Mouse (Mus musculus): ENCODE results near the gene AC140267.1. TPM values are rescaled to one million over a fixed set of nuclear protein-coding genes. Genes with fewer than 3 reads are reported as not detected.

The AC140267.1 gene
- total and polyA plus RNA-seq, 3 experiments: 6.8 to 20.2 TPM; not detected in 1

- no peak for DNase-seq
These were observed 7.4 kb upstream of the AC140267.1 start for GRCm38 (mm10) chr15:80228071-80228800.

GRCm38 (mm10) chr15:80232331-80232730, 3.3 kb upstream of the AC140267.1 start:
- DNase-seq: no peak

DNA sequence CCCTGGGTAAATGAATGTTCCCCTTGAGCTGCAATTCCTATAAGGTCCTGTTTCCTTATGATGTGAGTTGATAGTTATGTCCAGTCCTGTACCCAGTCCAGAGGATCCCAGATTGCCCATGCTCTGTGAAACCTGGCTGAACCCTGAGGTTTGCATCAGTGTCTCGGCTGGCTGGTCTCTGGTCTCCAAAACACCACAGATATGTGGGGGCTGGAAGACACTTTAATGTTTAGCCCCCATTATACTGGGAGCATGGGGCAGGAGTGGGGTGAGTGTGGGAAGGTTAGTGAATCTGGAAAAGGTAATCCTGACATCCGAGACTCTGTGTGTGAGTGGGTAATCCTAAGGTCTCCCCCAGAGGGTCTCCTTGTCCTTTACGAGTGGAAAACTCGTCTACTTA, 2.6 kb upstream of the AC140267.1 start:
- DNase-seq: no peak

- DNase-seq: peak; percentile 99
These were observed 1.7 kb upstream of the AC140267.1 start, which contains the start of gene Mief1 for GRCm38 (mm10) chr15:80233733-80234509. Mief1 (plus strand) TSS chr15:80234018.

GRCm38 (mm10) chr15:80248135-80248534, 12.5 kb downstream of the AC140267.1 start:
- no peak for DNase-seq

- no peak for DNase-seq
These were observed 13.0 kb downstream of the AC140267.1 start for GRCm38 (mm10) chr15:80248596-80248995.

DNA sequence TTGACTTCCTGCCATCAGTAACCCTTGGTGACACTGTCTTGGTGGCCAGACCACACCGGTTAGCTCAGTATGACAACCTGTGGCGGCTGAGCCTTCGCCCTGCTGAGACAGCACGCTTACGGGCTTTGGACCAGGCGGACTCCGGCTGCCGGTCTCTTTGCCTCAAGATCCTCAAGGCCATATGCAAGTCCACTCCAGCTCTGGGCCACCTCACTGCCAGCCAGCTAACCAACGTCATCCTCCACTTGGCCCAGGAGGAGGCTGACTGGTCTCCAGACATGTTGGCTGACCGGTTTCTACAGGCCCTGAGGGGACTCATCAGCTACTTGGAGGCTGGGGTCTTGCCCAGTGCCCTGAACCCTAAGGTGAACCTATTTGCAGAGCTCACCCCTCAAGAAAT, 14.0 kb downstream of the AC140267.1 start:
- peak; percentile 55 for DNase-seq

GRCm38 (mm10) chr15:80250586-80250985, 15.0 kb downstream of the AC140267.1 start:
- no peak for DNase-seq

DNA sequence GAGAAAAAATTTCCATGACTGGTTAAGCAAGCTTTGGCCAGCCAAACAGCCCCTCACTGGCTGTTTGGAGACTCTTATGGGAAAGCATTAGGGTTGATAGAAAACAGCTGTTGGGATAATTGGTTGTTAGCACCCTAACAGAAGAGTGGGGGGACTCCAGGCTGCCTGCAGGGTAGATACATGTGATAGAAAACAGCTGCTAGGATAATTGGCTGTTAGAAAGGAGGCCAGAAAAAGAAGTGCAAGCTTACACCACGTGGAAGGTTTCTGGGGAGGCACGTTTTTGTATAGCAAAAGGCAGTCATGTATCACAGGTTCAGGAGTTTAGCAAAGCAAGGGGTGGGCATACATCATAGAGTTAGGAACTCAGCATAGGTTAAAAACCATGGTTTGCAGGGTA, 17.9 kb downstream of the AC140267.1 start:
- no peak for DNase-seq

DNA sequence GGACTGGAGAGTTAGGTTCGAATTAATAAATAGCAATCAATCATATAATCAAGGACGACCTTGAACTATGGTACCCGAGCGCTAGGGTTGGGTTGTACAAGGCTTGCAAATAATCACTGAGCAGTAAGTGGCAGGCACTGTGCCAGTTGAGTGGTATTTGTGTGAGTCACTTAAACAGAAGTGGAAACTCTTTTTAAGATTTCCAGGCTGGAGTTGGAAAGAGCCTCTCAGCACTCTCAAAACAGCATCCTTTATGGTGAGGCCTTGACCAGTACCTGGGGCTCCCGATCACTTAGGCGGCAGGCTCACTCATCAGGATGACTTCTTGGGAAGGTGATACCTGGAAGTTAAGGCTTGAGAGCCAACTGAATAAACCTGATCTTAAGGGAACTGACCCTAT, 18.6 kb downstream of the AC140267.1 start:
- peak; percentile 85 for DNase-seq

GRCm38 (mm10) chr15:80254847-80255645, 19.4 kb downstream of the AC140267.1 start, which contains the start of gene Atf4:
Atf4 (plus strand) TSS chr15:80255184.
- peak; percentile 98 for DNase-seq

DNA sequence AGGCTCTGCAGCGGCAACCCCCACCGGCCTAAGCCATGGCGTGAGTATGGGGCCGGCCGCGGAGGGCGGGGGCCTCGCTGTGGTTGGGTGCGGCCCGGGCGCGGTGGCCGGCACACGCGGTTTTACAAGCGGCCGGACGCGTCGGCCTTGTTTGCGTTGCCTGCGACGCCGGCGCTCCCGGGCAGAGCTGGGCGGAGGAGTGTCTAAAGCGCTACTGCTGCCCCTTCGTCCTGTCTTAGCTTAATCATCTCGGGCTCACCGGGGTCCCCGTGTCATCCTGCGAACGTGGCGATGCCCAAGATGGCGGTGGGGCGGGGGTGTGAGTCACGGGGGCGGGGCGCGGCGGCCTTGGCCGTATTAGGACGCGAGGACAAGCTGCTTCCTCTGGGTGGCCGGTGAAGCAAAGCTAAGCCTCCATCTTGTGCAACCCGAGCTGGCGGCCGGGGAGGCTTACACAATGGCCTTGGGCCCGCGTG, 20.0 kb downstream of the AC140267.1 start:
- DNase-seq: peak; percentile 91

DNA sequence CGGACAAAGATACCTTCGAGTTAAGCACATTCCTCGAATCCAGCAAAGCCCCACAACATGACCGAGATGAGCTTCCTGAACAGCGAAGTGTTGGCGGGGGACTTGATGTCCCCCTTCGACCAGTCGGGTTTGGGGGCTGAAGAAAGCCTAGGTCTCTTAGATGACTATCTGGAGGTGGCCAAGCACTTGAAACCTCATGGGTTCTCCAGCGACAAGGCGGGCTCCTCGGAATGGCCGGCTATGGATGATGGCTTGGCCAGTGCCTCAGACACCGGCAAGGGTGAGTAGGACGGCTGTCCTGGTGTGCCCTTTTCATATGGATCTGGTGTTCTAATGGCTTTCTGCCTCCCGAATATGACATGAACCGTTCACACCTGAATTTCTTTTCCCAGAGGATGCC, 20.6 kb downstream of the AC140267.1 start:
- no peak for DNase-seq

DNA sequence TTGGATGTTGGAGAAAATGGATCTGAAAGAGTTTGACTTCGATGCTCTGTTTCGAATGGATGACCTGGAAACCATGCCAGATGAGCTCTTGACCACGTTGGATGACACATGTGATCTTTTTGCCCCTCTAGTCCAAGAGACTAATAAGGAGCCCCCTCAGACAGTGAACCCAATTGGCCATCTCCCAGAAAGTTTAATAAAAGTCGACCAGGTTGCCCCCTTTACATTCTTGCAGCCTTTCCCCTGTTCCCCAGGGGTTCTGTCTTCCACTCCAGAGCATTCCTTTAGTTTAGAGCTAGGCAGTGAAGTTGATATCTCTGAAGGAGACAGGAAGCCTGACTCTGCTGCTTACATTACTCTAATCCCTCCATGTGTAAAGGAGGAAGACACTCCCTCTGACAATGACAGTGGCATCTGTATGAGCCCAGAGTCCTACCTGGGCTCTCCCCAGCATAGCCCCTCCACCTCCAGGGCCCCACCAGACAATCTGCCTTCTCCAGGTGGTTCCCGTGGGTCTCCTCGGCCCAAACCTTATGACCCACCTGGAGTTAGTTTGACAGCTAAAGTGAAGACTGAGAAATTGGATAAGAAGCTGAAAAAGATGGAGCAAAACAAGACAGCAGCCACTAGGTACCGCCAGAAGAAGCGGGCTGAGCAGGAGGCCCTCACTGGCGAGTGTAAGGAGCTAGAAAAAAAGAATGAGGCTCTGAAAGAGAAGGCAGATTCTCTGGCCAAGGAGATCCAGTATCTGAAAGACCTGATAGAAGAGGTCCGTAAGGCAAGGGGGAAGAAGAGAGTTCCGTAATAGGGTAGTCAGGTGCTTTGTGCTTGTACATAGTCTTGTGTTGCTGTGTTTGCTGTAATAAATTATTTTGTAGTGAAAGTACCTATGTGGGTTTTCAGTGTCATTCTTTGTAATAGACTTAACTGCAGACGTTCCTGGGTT, 21.3 kb downstream of the AC140267.1 start:
- DNase-seq: no peak

DNA sequence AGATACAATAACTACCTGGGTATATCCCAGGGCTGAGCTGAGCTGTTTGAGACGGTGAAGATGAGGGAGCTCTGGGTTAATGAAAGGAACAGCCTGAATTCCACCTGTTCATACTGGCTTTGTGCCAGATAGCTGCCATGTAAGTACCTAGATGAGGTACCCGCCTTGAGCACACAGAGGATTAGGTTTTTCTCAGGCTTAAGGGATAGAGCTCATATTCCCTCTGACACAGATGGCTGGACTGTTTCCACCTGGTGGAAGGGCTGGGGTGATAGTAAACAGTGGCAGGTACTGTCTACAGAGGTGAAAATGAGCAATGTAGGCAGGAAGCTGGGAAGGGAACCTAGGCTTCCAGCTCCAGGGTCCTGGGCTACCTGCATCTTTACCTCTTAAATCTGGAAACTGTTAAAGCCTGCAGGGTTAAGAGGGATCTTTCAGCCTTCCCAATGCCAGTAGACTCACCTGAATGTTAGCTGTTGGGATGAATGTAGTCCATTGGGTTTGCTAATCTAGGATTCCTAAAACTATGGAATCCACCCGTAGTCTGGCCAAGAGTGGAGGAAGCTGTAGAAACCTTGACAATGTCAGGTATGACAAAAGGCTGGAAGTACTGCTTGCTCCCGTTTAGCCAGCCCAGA, 22.1 kb downstream of the AC140267.1 start:
- no peak for DNase-seq

DNA sequence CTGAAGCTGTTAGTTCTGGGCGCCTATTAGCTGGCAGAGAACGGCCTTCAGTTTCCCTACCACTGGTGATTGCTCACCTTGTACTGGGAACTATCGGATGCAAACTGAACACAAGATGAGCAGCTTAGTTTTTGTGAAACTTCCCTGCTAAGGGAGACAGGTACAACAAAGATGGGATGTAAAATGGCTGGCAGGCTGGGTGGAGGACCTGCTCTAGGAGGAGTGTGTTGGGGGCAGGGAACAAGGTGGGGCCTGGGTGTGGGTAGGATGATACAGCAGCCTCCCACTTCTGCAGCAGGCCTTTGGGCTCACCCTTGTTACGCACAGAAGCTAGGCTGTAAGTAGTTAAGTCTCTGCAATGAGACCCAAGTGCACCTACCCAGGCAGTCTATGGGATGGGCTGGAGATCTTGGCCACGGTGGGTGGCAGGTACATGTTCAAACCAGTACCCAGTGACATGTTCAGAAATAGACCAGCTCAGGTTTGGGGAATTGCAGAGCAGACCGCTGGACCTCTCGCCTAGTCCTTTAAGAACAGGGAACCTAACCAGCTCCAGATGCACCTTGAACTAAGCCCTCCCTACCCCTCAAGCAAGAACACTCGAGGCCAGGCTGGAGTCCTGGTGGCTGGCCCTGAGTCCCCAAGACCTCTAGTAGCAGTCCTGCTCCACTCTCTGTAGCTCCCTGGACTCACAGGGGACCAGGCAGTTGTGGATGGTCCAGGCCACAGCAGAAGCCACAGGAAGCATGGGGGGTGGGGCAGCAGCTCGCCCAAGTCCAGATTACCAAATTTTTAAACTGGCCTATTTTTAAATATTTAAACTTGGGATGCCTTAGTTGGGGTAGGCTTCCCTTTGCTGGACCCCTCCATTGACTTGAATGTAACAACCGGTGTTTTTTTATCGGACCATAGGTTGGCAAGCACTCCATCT, 22.9 kb downstream of the AC140267.1 start:
- peak; percentile 46 for DNase-seq

- no peak for DNase-seq
These were observed 23.9 kb downstream of the AC140267.1 start for GRCm38 (mm10) chr15:80259406-80260045.

DNA sequence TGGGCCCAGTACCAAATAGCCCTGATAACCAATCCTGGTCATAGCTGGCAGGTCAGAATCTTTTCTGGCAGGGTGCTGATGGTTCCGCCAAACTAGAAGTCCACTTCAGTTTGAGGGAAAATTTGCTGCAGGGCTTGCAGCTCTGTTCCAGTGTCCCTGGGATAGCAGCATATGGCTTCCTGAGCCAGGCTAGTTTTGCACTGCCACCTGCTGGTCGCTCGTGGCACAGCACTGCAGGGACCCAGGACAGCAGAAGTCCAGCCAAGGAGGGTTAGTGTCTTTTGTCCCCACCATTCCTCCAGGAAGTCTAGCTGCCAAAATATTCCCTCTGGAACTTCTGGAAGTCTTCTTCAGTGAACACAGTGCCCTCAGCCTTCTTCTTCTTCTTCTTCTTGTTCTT, 25.0 kb downstream of the AC140267.1 start:
- DNase-seq: peak; percentile 88

- DNase-seq: no peak
These were observed 25.5 kb downstream of the AC140267.1 start for GRCm38 (mm10) chr15:80261100-80261499.

All from adrenal gland, adult 2 months (tissue).